Mouse (Mus musculus) liver, embryonic 11.5 days (tissue): ENCODE measurements around the gene Zfhx2. TPM values are rescaled to one million over a fixed set of nuclear protein-coding genes. Genes with fewer than 3 reads are reported as not detected.

Experiments
- ATAC-seq: fragments of 200-750 bp; cut with Nextera tagmentation; replicated peaks from 2 replicates; pipeline ENCODE4 v1.8.0; 2017; ENCODE audit warnings: moderate number of reproducible peaks, mild to moderate bottlenecking, moderate TSS enrichment, moderate library complexity; ENCODE audit not compliant: low FRiP score
- DNase-seq: peaks from one replicate; pipeline ENCODE4 v3.0.0-alpha.2; 2017; ENCODE audit warnings: low spot score
- H3K27ac ChIP-seq: fragments of 300-500 bp; sonication (generic); 2 replicates; pipeline ENCODE4 v1.5.1; 2014; ENCODE audit warnings: mild to moderate bottlenecking, low read depth, low read length, control low read depth
- H3K27me3 ChIP-seq: fragments of 300-500 bp; sonication (generic); replicated peaks from 2 replicates; pipeline ENCODE4 v1.6.1; 2014; ENCODE audit warnings: low read length, mixed read lengths; ENCODE audit not compliant: control insufficient read depth, insufficient read depth
- H3K36me3 ChIP-seq: fragments of 300-500 bp; sonication (generic); 2 replicates; pipeline ENCODE4 v1.6.1; 2014; ENCODE audit warnings: mild to moderate bottlenecking, low read length, moderate library complexity, mixed read lengths; ENCODE audit not compliant: control insufficient read depth, insufficient read depth
- H3K4me1 ChIP-seq: fragments of 300-500 bp; sonication (generic); replicated peaks from 2 replicates; pipeline ENCODE4 v1.6.1; 2014; ENCODE audit warnings: low read length, mixed read lengths; ENCODE audit not compliant: control insufficient read depth, insufficient read depth
- H3K4me2 ChIP-seq: fragments of 300-500 bp; sonication (generic); 2 replicates; pipeline ENCODE4 v1.6.1; 2014; ENCODE audit warnings: mild to moderate bottlenecking, control low read depth, moderate library complexity
- H3K4me3 ChIP-seq: fragments of 300-500 bp; sonication (generic); 2 replicates; pipeline ENCODE4 v1.5.1; 2014; ENCODE audit warnings: low read depth, low read length, control low read depth
- H3K9ac ChIP-seq: fragments of 300-500 bp; sonication (generic); 2 replicates; pipeline ENCODE4 v1.6.1; 2014; ENCODE audit warnings: low read depth, low read length, control low read depth
- H3K9me3 ChIP-seq: fragments of 300-500 bp; sonication (generic); 2 replicates; pipeline ENCODE4 v1.6.1; 2016; ENCODE audit warnings: low read length, inconsistent platforms, mixed read lengths; ENCODE audit not compliant: control insufficient read depth
- WGBS: fragments of 180-500 bp; shearing (Covaris S2); extraction: QIAGEN DNeasy Blood & Tissue Kit; methylation state at CpG from one replicate; pipeline ENCODE4 v1.1.7; 2014; 5-methylcytosine and 5-hydroxymethylcytosine counted together
- polyA plus RNA-seq: library from polyadenylated mRNA; unstranded; fragments of >200 nt; fragmentation: Nextera tagmentation; extraction: Ambion mirVana; gene quantifications from 2 replicates; pipeline ENCODE4 v1.2.1, GENCODE M21; 2014

Gene Zfhx2
- polyA plus RNA-seq, 1 experiment from 2014 or later = 2.8 TPM

DNA sequence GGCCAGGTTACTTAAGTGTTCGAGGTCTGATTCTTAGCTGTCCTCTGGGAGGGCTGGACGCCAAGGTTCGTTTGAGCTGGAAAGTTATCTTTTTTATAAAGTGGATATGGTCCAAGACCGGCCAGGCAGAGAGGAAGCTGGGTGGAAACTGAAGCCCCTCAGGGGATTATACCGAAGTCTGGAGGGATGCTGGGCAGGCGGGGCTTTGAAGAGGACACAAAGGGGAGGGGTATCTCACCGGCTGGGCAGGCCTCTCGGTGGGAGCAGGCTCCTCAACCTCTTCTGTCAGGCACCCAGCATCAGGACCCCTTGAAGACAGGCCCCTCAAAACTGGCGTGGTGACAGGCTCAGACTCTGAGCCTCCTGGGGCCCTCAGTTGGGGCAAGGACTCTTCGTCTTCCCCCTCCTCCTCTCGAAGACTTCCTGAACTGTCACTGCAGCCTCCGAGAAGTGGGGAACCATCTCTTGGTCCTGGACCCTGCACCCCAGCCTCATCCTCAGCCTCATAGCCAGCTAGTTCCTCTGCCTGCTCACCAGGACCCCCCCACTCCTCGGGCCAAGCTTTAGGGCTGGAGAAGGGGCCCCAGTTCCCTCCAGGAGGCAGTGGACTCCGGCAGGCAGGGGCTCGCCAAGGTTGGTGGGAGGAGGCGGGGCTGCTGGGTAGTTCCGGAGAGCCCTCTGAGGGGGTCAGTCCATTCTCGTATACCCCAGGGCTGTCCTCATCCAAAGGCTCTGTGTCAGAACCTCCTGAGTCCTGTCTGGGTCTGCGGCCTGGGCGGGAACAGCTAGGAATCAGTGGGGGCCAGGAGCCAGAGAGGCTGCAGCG is 17.1 kb upstream of the Zfhx2 start:
- DNase-seq (no peak), ATAC-seq (no peak)
- Histone ChIP-seq H3K27ac (no peak overlapping the region), H3K9ac (peak overlapping the region; percentile 37; the same call in 1 of the 2 replicates), H3K4me3 (no peak overlapping the region), H3K4me1 (peaks cover 19% of the 10 kb centered on the region), H3K9me3 (no peaks in the 10 kb centered on the region), H3K4me2 (peak overlapping the region; percentile 14; the same call in 1 of the 2 replicates), H3K27me3 (peaks cover 55% of the 10 kb centered on the region), H3K36me3 (no peaks in the 10 kb centered on the region)
- 22% methylated on average over 21 of the region's 21 CpGs for whole genome bisulfite sequencing

DNA sequence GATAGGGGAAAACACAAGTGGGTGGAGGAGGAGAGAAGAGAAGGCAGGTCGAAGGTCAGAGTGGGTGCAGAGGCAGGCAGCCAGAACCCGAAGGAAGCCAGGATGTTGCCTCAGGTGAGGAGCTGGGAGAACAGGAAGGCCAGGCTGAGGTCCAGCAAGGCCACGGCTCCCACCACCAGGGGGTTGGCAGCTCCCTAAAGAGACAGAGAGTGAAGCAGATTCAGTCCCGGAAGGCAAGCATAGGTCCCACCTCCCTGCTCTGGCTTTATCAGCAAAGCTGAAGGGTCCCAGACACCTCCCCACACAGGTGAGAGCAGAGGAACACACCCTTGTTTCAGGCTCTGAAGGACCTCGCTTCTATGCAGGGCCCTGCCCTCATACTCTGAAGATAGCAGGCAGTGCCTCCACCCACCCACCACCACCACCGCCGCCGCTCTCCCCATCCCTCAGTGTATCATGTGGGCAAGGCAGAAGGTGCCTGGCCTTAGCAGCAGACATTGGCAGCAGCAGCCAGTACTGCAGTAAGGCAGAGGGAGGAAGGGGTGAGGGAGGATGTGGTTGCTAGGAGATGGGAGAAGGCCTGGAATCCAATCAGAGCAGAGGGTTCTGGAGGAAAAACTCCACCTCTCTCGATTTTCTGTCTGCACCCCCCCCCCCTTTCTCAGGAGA is 16.2 kb upstream of the Zfhx2 start:
- H3K4me1 ChIP-seq = peaks cover 16% of the 10 kb centered on the region; the same call in 1 of the 2 replicates
- no peak overlapping the region for H3K4me3 ChIP-seq
- H3K36me3 ChIP-seq = no peaks in the 10 kb centered on the region
- ATAC-seq = 0 out of 2 replicates have a peak, but pooled peaks have one; percentile 13
- no peak for DNase-seq
- H3K4me2 ChIP-seq = no peak overlapping the region
- H3K9me3 ChIP-seq = no peaks in the 10 kb centered on the region
- 34% methylated on average over 9 of the region's 9 CpGs for WGBS
- H3K9ac ChIP-seq = no peak overlapping the region
- peaks cover 46% of the 10 kb centered on the region for H3K27me3 ChIP-seq
- no peak overlapping the region for H3K27ac ChIP-seq

DNA sequence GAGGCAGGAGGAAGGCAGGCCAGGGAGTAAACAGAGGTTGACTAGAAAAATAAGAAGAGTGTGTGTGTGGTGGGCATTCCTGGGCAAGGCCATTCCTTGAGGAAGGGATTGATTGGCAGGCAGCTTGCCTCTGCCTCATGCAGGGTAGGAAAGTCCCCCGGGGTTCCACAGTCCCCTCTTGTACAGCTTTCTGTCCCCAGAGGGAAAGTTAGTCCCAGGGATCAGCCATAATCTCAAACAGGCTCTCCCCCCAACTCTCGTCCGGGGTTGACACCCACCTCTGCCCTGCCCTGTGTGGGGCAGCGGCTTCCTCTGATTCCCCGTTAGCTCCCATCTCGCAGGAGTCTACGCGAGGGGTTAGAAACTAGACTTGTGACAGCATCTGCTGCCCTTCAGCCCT is 14.9 kb upstream of the Zfhx2 start:
- Histone ChIP-seq H3K36me3 (peaks cover 3% of the 10 kb centered on the region; the same call in 1 of the 2 replicates), H3K4me3 (no peak overlapping the region), H3K9ac (no peak overlapping the region), H3K27me3 (peaks cover 35% of the 10 kb centered on the region), H3K27ac (no peak overlapping the region; the same call in 1 of the 2 replicates), H3K4me2 (no peak overlapping the region), H3K9me3 (no peaks in the 10 kb centered on the region), H3K4me1 (peaks cover 16% of the 10 kb centered on the region; the same call in 1 of the 2 replicates)
- no peak for DNase-seq
- no peak for ATAC-seq
- 77% methylated on average over 8 of the region's 8 CpGs for WGBS

DNA sequence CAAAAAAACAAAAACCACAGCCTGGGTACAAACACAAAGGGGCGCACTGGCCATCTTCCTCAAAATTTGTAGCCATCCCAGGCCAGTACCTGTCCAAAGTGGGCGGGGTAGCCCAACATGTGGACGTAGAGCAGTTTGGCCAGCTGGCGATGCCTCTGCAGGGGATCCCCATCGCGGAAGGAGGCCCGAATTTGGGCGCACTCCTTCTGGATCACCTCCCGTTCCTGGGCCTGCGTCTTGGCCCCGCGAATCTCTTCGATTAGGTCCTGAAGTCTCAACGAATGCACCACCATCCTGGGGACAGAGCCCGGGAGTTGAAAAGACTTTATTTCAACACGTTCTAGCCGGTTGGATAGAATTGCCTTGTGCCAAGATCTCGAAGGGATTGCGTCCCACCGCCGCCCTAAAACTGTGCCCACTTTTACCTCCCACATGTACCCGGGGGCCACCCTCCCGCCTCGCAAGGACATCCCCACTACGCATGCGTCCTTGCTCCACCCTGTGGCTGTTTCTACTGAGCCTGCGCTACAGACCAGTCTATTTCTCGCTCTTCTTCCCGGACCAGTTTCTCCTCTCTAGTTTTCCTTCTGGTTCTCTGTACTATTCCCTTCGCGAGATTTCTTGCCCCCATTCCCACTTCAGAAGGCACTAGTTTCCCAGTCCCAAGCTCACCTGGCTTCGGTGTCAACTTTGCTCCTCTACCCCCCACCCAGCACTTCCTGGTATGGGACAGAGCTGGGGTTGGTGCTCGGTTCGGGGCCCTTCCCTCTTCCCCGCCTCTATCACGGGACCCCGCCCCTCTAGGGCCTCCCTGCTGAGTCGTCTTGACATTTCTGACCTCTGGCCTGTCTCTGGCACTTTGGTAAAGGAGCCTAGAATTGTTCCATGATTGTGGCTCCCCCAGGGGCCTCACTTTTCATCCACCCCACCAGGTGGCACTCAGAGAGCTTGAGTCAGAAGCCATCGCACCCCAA is 14.0 kb upstream of the Zfhx2 start, which contains the start of gene Ap1g2:
Gene Ap1g2, minus strand, starts transcription at position 758 of the 974 bp plus-strand sequence.
- H3K4me3 ChIP-seq = peak within 1 kb of the TSS; percentile 54
- peaks cover 3% of the 10 kb centered on the region for H3K36me3 ChIP-seq
- WGBS = under 1% methylated on average over 39 of the region's 39 CpGs
- H3K4me1 ChIP-seq = peaks cover 16% of the 10 kb centered on the region; the same call in 1 of the 2 replicates
- peak; percentile 87 for DNase-seq
- H3K4me2 ChIP-seq = peak within 1 kb of the TSS; percentile 82
- peak within 1 kb of the TSS; percentile 35 for H3K27ac ChIP-seq
- H3K27me3 ChIP-seq = peaks cover 28% of the 10 kb centered on the region
- peak within 1 kb of the TSS; percentile 70 for H3K9ac ChIP-seq
- no peaks in the 10 kb centered on the region for H3K9me3 ChIP-seq
- ATAC-seq = peak; percentile 92

DNA sequence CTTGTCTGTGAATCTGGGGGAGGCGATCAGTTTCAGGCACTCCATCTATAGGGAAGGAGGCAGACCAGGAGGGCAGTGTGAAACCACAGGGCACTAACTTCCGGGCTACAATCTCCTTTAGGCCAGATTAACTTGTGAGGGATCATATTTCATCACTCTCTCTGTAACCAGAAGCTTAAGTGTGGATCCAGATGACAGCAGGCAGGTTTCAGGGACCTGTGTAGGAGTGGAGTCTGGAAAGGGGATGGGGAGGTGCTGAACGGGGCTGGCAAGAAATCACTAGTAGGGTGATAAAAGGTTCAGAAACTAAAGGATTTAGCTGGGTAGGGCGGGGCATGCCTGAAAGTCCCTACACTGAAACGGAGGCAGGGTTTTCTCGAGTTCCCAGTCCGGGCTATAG is 13.3 kb upstream of the Zfhx2 start:
- ATAC-seq (no peak), DNase-seq (no peak)
- Histone ChIP-seq H3K4me3 (peak overlapping the region; percentile 54), H3K9ac (no peak overlapping the region), H3K36me3 (peaks cover 5% of the 10 kb centered on the region), H3K4me1 (peaks cover 16% of the 10 kb centered on the region; the same call in 1 of the 2 replicates), H3K27me3 (peaks cover 22% of the 10 kb centered on the region), H3K9me3 (no peaks in the 10 kb centered on the region), H3K27ac (no peak overlapping the region), H3K4me2 (peak overlapping the region; percentile 82)
- 9% methylated on average over 7 of the region's 7 CpGs for WGBS

DNA sequence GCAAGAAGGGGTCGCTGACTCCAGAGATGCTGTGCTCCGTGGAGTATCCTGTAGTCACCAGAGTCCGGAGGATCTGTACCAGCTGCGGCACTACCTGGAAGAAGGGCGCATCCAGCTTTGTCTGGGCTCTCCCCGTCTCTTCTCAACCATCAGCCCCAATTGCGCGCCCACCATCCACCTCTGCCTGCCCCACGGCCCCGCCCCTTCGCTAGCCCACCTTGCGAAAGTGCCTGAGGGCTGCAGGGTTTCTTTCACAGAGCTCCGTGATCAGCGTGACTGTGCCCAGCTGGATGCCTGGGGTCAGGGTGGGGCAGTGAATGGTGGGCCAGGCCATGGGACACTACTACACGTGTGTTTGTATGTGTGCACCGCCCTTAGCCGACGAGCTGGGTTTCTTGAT is 12.2 kb upstream of the Zfhx2 start:
- H3K27ac ChIP-seq = no peak overlapping the region
- H3K27me3 ChIP-seq = peaks cover 11% of the 10 kb centered on the region
- ATAC-seq (no peak), DNase-seq (no peak)
- peaks cover 5% of the 10 kb centered on the region for H3K36me3 ChIP-seq
- H3K9me3 ChIP-seq = no peaks in the 10 kb centered on the region
- H3K9ac ChIP-seq = no peak overlapping the region
- no peak overlapping the region for H3K4me3 ChIP-seq
- 86% methylated on average over 18 of the region's 18 CpGs for WGBS
- H3K4me2 ChIP-seq = no peak overlapping the region
- H3K4me1 ChIP-seq = peaks cover 15% of the 10 kb centered on the region; the same call in 1 of the 2 replicates

DNA sequence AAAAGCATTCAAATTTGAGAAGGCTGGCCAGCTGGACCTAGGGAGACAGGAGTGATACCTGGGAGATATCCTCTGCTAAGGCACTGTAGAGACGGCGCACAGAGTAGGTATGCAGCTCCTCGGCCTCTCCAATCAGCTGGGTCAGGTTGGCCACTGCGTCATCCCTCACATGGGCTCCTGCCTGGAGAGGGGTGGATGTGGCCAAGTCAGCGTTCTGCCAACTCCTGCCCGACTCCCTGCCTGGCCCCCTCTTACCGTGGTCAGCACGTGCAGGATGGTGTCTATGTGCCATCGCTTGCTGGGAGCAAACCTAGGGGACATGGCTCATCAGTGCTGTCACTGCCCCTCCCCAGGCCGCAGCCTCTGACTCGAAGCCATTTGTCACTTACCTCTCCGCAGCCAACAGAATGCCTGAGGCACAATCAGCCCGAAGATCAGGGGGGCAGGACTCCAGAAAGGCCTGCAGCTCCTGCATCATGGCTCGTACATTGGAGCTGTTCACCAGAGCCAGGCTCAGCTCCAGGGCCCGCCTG is 10.2 kb upstream of the Zfhx2 start:
- peaks cover 12% of the 10 kb centered on the region for H3K36me3 ChIP-seq
- no peaks in the 10 kb centered on the region for H3K9me3 ChIP-seq
- WGBS = 86% methylated on average over 15 of the region's 15 CpGs
- DNase-seq (no peak), ATAC-seq (no peak)
- no peak overlapping the region for H3K4me3 ChIP-seq
- H3K4me2 ChIP-seq = no peak overlapping the region
- no peaks in the 10 kb centered on the region; the same call in 1 of the 2 replicates for H3K27me3 ChIP-seq
- peaks cover 11% of the 10 kb centered on the region; the same call in 1 of the 2 replicates for H3K4me1 ChIP-seq
- no peak overlapping the region for H3K9ac ChIP-seq
- no peak overlapping the region for H3K27ac ChIP-seq

GRCm38 (mm10) chr14:55101592-55101991 is 9.5 kb upstream of the Zfhx2 start:
- 53% methylated on average over 4 of the region's 4 CpGs for WGBS
- H3K36me3 ChIP-seq = peaks cover 12% of the 10 kb centered on the region
- H3K27ac ChIP-seq = no peak overlapping the region
- no peaks in the 10 kb centered on the region for H3K27me3 ChIP-seq
- no peak overlapping the region for H3K4me3 ChIP-seq
- H3K4me2 ChIP-seq = no peak overlapping the region
- H3K9ac ChIP-seq = no peak overlapping the region
- DNase-seq (no peak), ATAC-seq (no peak)
- peaks cover 8% of the 10 kb centered on the region; the same call in 1 of the 2 replicates for H3K4me1 ChIP-seq
- no peaks in the 10 kb centered on the region for H3K9me3 ChIP-seq
